Mouse (Mus musculus) heart, adult 11 months (tissue): ENCODE data around the gene Zgpat.

Source experiments
- DNase-seq: peaks from one replicate; pipeline ENCODE4 v3.0.0; 2022

Gene Zgpat

DNA sequence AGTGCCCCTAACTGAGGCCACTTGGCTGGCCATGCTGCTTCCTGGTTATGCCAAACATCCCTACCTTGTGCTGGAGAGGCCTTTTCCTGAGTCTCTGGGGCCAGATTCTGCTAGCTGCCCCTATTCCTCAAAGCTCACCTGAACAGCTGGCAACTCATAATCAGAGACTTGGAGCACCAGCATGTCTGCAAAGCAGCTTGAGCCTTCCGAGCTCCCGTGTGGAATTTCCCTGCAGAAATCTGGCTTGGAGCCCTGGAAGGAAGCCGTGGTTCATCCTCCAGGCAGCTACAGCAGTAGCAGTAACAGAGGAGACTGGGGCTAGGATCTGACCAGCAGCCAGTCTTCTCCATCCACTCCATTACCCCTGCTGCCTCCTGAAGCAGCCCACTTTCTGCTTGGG, 21.2 kb downstream of the Zgpat start:
- peak; percentile 97 for DNase-seq

DNA sequence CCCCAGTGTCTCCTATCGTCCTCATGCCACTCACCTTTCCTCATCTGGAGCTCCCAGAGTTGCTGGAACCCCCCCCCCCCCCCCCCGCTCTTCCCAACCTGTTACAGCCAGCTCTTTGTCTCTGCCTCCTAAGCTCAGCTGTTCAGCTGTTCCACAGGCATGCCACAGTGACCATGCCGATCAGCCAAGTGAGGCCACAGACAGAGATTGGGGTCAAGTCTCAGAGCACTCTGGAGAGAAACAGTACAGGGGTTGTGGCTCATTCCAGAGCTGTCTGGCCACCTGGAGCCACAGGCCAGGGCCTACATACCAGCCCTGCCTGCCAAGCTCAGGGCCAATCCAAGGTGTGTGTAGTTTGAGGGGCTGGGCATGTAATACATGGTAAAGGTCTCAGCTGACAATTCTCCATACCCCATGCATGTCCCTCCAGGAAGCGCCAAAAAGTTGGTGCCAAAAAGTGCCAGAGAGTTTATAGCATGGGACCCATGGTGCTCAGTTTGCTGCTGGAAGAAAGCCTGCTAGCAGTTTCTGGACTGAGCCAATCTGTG, 22.0 kb downstream of the Zgpat start:
- peak; percentile 89 for DNase-seq

DNA sequence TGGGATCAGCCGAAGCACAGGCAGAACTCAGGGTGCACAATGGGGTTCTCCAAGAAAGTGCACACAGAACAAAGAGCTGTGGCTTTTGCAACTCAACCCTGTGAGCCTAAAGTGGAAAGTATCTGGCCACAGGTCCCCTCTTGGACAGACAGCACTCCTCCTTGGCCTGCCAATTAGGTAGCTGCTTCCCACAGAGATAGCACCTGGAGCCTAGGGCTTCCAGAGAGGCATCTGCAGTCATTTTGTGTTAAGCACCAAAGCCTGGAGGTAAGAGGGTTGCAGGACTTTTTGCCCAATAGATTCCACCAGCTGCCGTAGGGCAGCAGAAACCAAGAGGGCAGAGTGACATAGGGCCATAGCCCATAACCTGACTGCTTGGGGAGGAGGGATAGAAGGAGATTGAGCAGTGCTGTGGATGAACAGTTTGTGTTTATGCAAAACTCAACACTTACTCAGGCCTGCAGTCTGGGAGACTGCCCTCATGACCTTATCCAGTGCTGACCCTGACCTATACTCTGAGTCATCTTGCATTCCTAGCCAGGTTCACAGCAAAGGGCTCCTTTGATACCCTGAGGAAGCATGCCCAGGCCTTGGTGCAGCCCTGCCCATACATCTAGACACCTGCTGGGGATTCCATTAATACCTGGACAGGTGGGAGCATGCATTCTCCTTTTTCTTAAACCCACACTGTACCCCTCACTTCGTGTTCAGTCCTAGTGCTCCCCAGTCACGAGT, 25.6 kb downstream of the Zgpat start:
- no peak for DNase-seq

DNA sequence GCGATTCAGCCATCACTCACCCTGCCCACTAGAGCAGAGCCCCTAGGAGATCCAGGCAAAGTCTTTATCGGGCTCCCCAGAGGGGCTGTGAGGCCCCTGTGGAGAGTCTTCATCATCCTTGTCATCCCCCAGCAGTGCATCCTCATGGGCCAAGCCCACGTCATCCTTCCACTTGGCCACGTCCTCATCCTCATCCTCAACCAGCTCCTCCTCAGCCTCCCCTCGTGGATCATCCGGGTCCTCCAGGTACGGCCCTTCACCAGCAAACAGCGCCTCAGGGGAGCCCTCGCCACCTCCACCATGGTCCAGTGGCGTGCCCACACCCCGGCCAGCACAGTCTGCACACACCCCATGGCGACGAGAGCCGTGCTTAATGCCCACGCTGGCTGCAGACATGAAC, 26.3 kb downstream of the Zgpat start:
- no peak for DNase-seq

DNA sequence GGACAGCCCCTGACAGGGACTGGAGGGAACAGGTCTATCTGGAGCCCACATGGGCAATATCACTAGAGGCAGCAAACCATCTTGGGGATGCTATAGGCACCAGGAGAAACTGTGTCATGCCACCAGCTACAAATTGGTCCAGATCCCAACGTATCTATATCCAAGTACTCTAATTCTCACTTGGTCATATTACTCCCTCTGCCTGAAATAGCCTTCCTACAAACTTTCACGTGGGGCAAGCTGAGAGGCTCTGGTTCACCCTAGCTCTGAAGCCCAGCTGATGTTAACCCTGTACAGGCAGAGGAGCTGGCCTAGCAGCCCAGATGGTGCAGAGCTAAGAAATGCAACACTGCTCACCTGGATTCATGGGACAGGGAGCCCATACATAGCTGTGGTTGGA, 26.8 kb downstream of the Zgpat start:
- no peak for DNase-seq

DNA sequence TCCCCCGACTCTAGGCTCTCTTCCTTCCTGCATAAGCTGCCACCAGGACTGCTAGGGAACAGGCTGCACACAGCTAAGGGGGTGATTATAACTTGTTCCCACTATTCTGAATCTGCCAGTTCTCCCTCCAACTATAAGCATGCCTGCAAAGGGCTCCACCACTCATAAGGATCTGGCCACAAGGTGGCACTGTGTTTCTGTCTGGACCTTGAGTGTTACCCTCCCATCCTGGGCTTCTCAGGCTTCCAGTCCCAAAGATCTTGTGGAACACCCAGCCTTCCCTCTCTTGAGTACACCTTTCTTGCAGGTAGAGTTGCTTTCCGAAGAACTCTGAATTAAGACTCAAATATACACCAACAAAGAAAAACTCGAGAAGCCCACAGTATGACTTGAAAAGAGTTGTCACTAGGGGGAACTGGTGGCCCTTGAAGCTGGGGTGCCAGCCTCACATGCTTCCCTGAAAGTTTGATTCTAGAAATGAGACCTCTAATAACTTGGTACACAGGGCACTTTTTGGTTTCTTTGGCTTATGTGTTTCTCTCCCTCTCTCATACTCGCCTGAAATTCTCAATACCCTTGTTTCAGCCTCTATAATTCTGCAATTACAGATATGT, 28.0 kb downstream of the Zgpat start:
- DNase-seq = peak; percentile 97

DNA sequence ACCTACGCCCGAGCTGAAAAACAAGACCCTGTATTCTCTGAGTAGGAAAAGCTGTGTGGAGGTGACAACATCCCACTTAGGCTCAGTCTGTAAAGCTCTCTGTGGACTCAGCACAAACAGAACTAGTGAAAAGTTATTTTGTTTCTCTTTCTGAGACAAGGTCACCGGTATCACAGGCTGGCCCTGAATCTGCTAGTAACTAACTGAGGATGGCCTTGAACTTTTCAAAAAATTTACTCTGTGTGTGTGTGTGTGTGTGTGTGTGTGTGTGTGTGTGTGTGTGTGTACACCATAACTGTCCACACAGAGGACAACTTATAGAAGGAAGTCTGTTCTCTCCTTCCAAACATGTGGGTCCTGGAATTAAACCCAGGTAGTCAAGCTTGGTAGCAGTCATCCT, 29.4 kb downstream of the Zgpat start:
- peak; percentile 74 for DNase-seq

DNA sequence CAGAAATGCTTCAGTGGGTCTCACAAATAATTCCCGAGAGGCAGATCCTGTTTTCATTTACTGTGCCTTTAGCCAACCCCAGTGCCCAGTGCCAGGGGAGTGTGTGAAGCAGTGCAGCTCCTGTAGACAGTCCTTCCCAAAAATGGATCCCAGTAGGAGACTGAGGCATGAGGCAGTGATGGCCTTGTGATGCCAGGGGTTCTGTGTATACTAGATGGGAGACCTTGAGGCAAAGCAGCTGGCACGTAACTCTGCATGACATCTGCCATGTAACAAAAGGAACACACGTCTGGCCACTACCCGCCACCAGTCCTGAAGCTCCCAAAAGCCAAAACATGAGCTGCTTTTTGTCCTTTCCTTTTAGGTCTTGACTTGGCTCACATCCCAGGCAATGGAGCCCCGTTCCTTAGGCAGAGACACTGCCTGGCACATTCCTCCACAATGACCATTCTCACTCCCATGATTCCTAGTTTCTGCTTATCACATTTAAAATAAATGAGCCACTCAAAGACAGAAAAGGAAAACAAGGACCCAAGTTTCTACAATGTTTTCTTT, 32.6 kb downstream of the Zgpat start:
- no peak for DNase-seq

DNA sequence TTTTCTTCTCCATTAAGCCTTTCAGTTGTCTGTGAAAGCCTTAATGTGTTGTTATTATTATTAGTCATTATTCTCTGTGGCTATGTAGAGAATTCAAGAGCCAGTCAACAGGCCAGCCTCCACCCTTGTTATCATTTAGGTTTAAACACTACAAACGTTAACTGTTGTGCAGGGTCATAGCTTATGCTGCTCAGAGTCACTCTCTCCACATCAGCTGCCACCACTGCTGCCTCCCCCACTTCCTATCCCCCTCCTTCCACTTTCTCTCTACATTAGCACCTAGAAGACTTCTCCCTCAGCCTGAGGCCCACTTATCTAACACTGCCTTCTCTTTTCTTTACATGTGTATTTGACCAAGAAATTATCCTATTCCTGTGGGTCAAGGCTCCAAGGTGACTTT, 36.8 kb downstream of the Zgpat start:
- DNase-seq = no peak

DNA sequence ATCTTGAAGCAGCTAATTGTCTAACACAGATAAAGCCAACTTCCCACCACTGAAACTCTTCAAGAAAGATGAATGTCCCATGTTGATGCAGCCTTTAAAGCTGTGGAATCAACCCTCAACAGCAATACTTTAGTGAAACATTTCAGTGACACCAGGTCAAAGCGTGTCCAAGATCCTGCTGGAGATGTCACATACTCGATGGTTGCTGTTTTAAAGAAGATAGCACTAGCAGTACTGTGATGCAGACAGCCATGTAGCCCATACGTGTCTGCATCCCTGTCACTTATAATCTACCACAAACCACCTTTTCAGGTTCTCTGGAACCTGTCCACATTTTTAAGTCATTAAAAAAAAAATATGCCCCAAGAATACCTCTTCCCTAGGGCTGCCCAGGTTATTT, 39.0 kb downstream of the Zgpat start:
- DNase-seq = no peak

DNA sequence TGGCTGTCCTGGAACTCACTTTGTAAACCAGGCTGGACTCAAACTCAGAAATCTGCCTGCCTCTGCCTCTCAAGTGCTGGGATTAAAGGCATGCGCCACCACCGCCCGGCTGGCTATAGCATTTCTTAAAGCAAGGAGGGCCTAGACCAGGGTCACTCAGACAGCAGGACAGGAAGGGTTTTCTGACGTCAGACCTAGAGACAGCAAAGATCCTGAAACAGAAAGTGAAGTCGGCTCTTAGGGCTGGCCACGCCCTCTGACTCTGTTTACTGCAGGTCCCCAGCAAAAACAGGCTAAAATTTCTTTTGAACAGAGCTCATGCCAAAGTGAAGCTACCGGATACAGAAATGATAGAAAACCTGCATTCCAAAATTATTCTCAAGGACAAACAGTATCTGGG, 44.9 kb downstream of the Zgpat start:
- no peak for DNase-seq

DNA sequence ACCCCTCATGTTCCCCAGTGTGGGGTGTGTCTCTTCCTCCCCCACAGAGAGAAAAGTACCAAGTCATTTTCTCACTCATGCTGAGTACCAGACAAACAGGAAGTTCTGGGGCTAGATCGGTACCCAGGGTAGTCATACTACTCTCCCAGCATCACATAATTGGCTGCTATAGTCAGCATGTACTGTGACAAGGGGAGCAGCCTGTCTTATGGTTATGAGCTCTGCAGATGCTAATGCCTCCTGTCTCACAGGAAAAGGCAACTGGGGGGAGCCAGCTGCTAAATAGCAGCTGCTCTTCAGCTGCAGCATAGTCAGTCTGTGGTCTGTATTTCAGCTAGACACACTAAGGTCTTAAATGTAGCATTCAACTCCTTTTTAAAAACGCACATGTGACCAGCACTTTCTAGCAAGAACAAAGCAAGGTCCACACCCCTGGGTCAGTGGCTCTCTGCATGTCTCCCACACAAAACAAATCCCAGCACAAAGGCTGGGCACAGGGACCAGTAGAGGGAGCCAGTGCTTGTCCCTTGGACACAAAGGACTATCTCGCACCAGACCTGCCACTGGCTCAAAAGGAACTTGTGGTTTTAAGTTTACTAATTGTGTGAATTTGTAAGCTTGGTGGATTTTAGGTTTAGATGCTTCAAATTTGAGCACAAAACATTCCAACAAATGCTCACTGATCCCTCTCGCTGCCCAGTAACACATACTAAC, 46.2 kb downstream of the Zgpat start:
- peak; percentile 94 for DNase-seq

DNA sequence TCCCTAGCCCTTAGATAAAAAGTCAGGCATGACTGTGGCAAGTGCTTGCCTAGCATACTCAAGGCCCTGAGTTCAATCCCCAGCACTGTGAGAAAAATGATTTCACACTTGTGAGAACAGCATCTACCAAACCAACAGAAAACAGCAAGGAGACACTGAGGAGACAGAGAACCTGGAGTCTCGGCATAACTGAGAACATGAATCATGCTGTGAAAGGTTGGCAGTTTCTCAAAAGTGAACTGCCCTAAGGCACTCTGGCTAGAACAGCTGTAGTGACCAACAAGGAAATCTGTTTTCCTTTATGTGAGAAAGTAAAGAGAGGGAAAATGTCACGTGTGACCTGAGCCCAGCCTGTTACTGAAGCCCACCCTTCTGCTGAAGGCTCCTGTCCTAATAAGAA, 48.4 kb downstream of the Zgpat start:
- DNase-seq = no peak

DNA sequence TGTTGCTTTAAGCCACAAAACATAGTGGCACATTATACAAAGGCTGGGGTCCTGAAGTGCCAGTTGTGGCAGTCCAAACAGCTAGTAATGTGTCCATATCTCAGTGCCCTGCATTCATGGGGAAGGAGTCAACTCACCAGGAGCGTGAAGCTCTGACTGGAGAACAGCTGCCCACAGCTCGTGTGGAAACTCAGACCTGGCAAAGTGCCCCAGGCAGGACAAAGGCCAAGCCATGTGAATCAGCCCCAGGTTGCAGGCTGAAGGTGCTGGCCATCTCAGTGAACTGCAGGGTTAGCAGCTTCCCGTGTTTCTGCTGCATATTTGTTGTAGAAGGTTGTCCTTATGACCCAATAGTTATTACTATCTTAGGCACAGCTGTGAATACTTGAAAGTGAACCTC, 51.2 kb downstream of the Zgpat start:
- DNase-seq = peak; percentile 92

DNA sequence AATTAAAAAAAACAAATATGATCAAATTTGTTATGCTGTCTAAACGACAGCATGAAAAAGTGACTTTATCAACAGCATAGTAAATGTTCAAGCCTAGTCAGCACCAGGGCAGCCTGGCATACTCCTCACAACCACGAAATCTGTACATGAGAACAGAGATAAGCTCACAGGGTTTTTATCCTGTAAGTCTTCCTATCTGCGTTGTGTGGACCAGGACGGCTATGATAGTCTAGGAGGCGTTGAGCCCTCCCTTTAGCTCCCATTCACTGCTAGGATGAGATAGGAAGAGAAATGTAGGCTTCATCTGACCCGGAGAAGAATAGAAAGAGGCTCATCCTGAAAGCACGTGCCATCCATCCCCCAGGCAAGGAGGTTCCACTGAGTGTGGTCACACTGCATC, 54.6 kb downstream of the Zgpat start:
- DNase-seq = no peak

DNA sequence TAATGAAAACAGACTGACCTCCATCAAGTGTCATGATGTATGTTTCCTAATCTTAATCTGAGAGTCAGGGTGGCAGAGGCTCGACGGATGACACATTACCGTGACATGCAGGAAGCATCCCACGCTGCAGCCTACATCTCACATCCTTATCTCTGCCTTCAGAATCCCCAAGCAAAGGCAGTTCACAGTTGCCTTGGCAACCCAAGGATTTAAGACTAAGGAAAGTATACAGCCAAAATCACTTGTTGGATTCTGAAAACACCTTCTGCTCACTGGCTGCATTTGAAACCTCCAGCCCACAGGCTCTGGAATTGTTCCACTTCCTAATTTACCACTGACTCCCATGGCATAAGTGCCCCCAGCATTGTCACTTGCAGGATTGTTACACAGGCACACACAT, 55.7 kb downstream of the Zgpat start:
- DNase-seq = no peak

DNA sequence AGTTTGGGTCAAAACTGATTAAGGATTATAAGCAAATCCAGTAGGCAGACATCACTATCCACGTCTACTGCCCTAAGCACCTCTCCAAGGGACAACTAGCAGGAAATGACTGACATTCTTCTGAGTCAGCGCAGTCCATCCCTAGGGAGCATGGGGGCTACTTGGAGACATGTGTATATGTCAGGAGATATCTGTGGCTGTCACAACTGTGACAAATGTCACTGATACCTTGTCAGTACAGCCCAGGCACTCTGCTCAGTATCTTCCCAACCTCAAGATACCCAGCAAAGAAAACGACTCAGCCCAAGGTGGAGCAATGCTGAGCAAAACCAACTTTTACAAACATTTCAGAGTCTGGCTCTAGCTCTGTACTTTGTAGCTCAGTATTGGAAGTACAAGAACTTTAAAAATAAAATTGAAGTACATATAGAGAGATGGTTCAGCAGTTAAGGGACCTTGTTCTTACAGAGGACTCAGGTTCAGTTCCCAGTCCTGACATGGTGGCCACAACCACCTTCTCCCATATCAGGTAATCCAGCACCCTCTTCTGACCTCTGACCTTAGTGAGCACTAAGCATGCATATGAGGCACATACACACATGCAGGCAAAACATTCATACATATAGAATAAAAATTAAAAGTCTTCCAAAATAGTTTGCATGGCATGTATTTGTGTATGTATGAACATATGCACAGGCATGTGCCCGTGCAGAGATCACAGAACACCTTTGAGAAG, 56.3 kb downstream of the Zgpat start:
- no peak for DNase-seq

DNA sequence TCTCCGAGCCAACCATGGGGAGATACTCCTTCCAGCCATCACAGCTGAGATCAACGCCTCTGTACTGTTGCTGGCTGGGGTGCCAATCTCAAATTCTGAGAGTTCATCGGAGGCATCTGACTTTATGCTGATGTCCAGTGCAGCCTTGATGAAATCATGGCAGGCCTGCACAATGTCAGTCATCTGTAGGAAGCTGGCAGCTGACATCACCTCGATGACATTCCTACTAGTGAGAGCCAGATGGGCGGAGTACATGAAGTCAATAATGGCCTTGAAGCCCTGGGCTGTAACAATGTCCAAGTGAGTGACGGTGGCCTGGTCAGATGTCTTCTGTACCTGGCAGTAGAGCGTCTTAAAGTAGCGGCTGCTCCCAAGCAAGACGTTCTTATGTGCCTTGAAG, 59.1 kb downstream of the Zgpat start:
- no peak for DNase-seq
